Mouse (Mus musculus) layer of hippocampus, postnatal 10 days (tissue): ENCODE data around the gene Trim33. TPM values are rescaled to one million over a fixed set of nuclear protein-coding genes. Genes with fewer than 3 reads are reported as not detected.
A peak's percentile ranks its signal among the peaks of the same experiment; 100 is the strongest.

Experiments used
- DNase-seq, 2 experiments: peaks; one replicate each; pipeline ENCODE4 v3.0.0; 2021; ENCODE audit warnings: low spot score in 2 of 2
- total RNA-seq, 2 experiments: library from RNA; stranded (reverse); gene quantifications; 2 replicates each; pipeline ENCODE4 v1.2.3; 2021

Gene Trim33
- total RNA-seq, 2 experiments from 2014 or later, result 54.4 to 56.4 TPM

DNA sequence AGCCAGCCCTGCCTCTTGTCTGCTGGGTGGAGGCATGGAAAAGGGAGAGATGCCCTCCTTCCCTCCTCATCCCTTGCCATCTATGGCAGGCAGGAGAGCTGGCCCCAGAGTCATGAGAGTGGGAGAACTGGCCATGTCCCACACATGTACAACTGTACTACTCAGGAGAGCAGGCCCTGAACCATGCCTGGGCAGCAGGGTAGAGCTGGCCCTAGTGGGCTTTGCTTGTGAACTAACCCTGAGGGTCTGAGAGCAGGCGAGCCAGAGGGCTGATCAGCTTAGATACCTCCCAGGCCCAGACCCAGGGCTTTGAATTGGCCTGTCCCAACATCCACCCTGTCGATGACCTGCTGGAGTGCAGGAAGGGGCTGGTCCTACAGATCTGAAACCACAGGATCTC, 115.0 kb downstream of the Trim33 start:
- DNase-seq, result no peak

DNA sequence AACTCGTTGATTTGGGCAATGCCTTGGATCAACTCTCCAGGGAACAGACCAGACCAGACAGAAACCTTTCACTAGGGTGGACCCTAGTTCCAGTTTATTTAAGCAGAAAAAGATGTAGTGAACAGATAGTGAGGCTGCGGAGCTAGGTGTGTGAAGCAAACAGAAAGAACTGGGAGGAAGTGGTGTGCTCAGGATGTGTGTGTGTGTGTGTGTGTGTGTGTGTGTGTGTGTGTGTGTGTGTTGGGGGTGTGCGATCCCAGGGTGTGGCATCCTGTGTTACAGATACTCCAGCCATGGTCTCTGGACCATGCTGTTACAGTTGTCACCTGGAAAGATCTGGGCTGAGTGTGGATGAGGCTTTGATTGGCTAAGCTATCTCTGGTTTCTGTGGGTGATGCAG, 118.4 kb downstream of the Trim33 start:
- DNase-seq, result no peak

DNA sequence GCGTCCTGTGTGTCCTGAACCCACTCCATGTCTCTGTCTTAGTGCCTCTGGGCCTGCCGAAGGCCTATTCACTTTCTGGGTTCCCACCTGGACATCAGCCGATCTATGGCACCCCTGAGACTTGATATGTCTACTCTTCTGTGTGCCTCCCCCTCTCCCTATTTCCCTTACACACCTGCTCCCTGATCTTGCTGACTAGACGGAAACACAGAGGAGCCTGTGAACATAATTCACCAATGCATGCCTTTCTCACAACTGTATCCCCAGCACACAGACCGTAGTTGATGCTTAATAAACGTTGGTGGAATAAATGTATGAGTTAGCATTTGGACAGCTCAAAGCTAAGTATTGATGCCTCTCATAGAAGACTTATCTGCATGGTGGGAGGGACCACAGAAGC, 121.7 kb downstream of the Trim33 start:
- no peak for DNase-seq

DNA sequence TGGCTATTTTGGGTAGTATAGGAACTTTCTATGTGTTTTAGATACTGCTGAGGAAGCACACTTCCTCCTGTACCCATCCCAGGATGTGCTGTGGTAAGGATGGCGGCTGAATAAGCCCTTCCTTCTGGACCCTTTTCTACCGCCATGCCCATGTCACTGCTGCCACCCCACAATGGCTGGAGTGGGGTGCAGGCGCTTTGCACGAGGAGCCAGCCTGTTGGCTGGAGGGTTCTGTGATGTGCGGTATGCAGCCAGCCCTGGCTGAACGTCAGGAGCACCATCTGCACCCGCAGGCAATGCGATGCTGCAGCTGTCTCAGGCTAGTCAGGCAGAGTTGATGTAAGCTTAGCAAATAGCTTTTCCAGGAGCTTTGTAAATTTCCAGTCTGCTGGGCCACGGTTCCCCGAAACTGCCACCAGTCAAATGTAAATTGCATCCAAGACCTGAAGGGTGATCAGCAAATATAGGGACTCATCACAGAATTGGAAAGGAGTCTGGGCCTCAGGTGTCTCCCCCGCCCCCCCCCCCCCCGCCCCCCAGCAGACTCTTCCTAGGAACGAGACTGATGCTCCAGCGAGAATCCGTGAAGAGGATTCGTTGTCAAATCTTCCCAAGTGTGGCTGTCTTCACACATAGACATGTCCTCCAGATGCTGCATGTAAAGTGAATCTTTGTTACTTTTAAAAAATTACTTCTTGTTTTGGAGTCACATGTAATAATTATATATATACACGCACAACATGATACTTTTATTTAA, 122.4 kb downstream of the Trim33 start:
- DNase-seq, result peak; percentile 70 to 76

DNA sequence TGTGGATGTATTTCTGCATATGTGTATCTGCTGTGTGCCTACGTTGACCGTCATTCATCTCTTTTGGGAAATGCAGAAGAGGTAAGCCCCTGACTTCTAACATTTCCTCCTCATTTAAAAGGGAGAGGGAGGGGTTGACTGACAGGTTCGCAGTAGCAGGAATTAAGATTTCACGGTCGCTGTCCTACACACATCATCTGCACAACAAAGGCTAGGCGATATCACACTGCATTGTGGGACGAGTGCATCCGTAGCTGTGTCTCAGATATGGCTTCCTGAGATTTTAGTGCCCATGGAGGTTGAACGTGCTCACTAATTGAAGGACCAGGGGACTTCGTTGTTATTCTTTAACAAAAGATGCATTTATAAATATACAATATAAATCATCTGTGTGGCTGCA, 123.1 kb downstream of the Trim33 start:
- no peak for DNase-seq

DNA sequence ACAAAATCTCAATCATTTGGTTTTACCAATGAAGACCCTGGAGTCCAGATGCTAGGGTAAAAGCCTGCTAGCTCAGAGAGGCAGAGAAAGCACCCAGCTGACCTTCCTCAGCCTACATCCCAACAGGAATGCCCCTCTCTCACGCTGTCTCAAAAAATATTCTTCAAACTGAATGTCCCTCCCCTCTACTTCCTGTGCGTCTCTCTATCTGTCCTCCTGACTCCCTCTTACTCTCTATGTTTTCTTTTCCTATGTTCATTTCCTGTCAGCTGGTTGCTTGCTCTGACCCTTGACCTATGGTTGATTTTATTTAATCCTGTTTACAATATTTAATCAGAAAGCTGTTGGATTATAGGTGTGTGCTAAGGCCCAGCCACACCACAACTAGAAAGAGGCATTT, 126.0 kb downstream of the Trim33 start:
- DNase-seq, result no peak

DNA sequence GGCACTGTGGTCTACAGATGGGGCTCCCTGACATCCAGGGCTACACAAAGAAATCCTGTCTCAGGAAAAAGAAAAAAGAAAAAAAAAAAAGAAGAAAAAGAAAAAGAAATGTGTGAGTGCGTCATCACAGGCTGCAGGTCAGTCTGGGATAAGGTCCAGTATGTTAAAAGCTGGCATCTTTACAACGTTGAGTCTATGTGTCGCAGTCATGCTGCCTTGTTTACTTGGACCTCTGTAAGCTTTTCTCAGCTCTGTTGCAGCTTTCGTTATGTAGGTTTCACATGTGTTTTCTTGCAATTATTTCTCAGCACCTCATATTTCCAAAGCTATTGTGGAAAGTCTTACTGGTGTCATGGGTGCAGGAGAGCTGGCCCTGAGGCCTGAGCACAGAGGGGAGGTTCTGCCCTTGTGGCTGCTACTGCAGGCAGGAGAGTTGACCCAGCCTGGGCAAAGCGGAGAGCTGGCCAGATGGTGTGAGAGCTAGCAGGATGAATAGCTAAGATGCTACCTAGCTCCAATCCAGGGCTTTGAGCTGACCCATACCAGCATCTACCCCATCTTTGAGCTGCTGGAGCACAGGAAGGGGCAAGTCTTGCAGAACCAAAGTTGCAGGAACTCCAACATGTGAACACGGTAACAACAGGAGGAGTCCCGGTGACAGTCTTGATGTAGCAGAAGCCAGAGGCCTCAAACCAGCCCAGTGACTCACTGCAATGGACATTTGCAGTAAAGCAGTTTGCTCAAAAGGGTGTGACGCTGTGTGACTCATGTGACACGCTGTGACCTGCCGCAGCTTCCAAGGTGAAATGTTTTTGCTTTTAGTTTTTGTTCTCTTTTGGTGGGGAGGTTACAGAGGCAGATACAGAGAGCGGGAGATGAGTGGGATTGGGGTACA, 127.0 kb downstream of the Trim33 start:
- no peak for DNase-seq

Other genes starting within 250 kb of the Trim33 start
- 100 to 1,000 TPM; 122 to 163 TPM for gene Nras, start 221.0 kb upstream of the Trim33 start, total RNA-seq
- not detected for gene Ampd1, start 205.3 kb upstream of the Trim33 start, total RNA-seq
- gene Dennd2c, start 176.7 kb upstream of the Trim33 start, total RNA-seq, result 1 to 10 TPM in 1 of 2 experiments, under 1 TPM in 1; 0.89 to 1.3 TPM
- 10 to 100 TPM; 75.0 to 79.2 TPM for gene Bcas2, start 107.6 kb upstream of the Trim33 start, total RNA-seq